Mouse (Mus musculus) megakaryocyte, embryonic 14.5 days (primary cell): ENCODE results near the gene Mcoln1.

Experiments
- FLI1 ChIP-seq: IDR thresholded peaks from 2 replicates; pipeline ENCODE4 v1.6.1; 2012; ENCODE audit warnings: low read length, inconsistent platforms, mixed read lengths
- GATA1 ChIP-seq: IDR thresholded peaks from 3 replicates; pipeline ENCODE4 v1.6.1; 2012; ENCODE audit warnings: mixed read lengths, low read length, inconsistent platforms, borderline replicate concordance

- TF ChIP-seq GATA1 (no peak), FLI1 (no peak)
Measured at GRCm38 (mm10) chr8:3499751-3500150, 506 bp upstream of the Mcoln1 start.
